15 mouse cellular contexts compared by ENCODE assay signal in the genomic region with DNA sequence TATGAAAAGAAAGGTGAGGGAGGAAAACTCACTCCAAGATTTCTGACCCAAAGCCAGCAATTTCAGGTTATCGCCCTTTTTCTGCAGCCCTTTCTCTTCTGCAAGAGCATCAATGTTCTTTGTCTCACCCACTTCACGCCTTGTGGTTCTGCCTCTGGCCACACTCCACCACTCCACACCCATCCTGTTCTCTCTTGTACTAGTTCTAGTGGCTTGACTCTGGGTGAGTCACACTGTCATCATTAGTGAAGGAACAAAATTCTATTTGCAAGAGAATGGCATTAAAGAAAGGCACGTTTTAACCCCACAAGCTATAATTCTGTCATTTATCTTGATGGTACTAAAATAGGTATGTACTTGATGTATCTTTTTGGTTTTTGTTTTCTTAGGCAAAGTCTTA.
"Had no signal": no experiment of that assay in that cellular context is flagged by ENCODE, and none has a peak within 500 bp of the region (broad histone marks: within the 10 kb centered on the region; RNA-seq: fewer than 3 reads in every experiment).

No protein-coding gene starts in this region.

- H3K4me3 ChIP-seq: layer of hippocampus, adult 2 months; limb, embryonic 12.5 days; liver, embryonic 13.5 days; midbrain, embryonic 12.5 days had no signal

- DNase-seq: kidney, adult 2 months; kidney, postnatal 4 days; liver; liver, embryonic 13.5 days; liver, postnatal 0 days; spleen, adult 18-20 months; thymus, adult 2 months; thymus, postnatal 25 days had no signal

- H3K36me3 ChIP-seq: limb, embryonic 12.5 days; liver, embryonic 13.5 days; midbrain, embryonic 12.5 days had no signal

- H3K9ac ChIP-seq: limb, embryonic 12.5 days; liver, embryonic 13.5 days; liver, postnatal 0 days; midbrain, embryonic 12.5 days had no signal

- H3K4me2 ChIP-seq: limb, embryonic 12.5 days; liver, embryonic 13.5 days; midbrain, embryonic 12.5 days had no signal

- H3K4me1 ChIP-seq: limb, embryonic 12.5 days; liver, embryonic 13.5 days; midbrain, embryonic 12.5 days had no signal

- H3K9me3 ChIP-seq: limb, embryonic 12.5 days; liver, embryonic 13.5 days; midbrain, embryonic 12.5 days had no signal

- ATAC-seq: intestine, embryonic 16.5 days; liver, postnatal 0 days; midbrain, embryonic 16.5 days had no signal

- H3K27ac ChIP-seq: kidney, postnatal 0 days; layer of hippocampus, adult 2 months; limb, embryonic 12.5 days; liver, embryonic 13.5 days; macrophage; midbrain, embryonic 12.5 days had no signal

- H3K27me3 ChIP-seq: limb, embryonic 12.5 days; liver, embryonic 13.5 days; midbrain, embryonic 12.5 days had no signal
